Mouse (Mus musculus) neural tube, embryonic 14.5 days (tissue): Measurements from ENCODE around the gene Rnf214. TPM values are rescaled to one million over a fixed set of nuclear protein-coding genes. Genes with fewer than 3 reads are reported as not detected.

Experiments used
- ATAC-seq: fragments of 200-750 bp; cut with Nextera tagmentation; 2 replicates; pipeline ENCODE4 v1.8.0; 2017; ENCODE audit warnings: low read depth, mild to moderate bottlenecking, moderate TSS enrichment, moderate library complexity
- H3K27ac ChIP-seq: fragments of 300-500 bp; sonication (generic); 2 replicates; pipeline ENCODE4 v1.5.1; 2014; ENCODE audit warnings: low read depth, mild to moderate bottlenecking, control low read depth, low read length, moderate library complexity, mixed read lengths
- H3K27me3 ChIP-seq: fragments of 300-500 bp; sonication (generic); 2 replicates; pipeline ENCODE4 v1.6.1; 2014; ENCODE audit warnings: low read length; ENCODE audit not compliant: control insufficient read depth, insufficient read depth
- H3K36me3 ChIP-seq: fragments of 300-500 bp; sonication (generic); 2 replicates; pipeline ENCODE4 v1.6.1; 2014; ENCODE audit warnings: low read length, mixed read lengths; ENCODE audit not compliant: control insufficient read depth, insufficient read depth
- H3K4me1 ChIP-seq: fragments of 300-500 bp; sonication (generic); 2 replicates; pipeline ENCODE4 v1.6.1; 2014; ENCODE audit warnings: low read length; ENCODE audit not compliant: control insufficient read depth, insufficient read depth
- H3K4me2 ChIP-seq: fragments of 300-500 bp; sonication (generic); 2 replicates; pipeline ENCODE4 v1.6.1; 2014; ENCODE audit warnings: mild to moderate bottlenecking, low read depth, low read length, control low read depth
- H3K4me3 ChIP-seq: fragments of 300-500 bp; sonication (generic); 2 replicates; pipeline ENCODE4 v1.5.1; 2014; ENCODE audit warnings: low read depth, low read length, control low read depth, mixed read lengths
- H3K9ac ChIP-seq: fragments of 300-500 bp; sonication (generic); replicated peaks from 2 replicates; pipeline ENCODE4 v1.6.1; 2014; ENCODE audit warnings: low read depth, mild to moderate bottlenecking, control low read depth, low read length, mixed read lengths
- H3K9me3 ChIP-seq: fragments of 300-500 bp; sonication (generic); 2 replicates; pipeline ENCODE4 v1.6.1; 2016; ENCODE audit warnings: low read length; ENCODE audit not compliant: control insufficient read depth
- WGBS: fragments of 180-500 bp; shearing (Covaris S2); extraction: QIAGEN DNeasy Blood & Tissue Kit; methylation state at CpG from one replicate; pipeline ENCODE4 v1.1.7; 2014; 5-methylcytosine and 5-hydroxymethylcytosine counted together
- polyA plus RNA-seq: library from polyadenylated mRNA; unstranded; fragments of >200 nt; fragmentation: Nextera tagmentation; extraction: Ambion mirVana; gene quantifications from 2 replicates; pipeline ENCODE4 v1.2.1, GENCODE M21; 2014

Rnf214 gene
- polyA plus RNA-seq, 1 experiment from 2014 or later = 132 TPM

DNA sequence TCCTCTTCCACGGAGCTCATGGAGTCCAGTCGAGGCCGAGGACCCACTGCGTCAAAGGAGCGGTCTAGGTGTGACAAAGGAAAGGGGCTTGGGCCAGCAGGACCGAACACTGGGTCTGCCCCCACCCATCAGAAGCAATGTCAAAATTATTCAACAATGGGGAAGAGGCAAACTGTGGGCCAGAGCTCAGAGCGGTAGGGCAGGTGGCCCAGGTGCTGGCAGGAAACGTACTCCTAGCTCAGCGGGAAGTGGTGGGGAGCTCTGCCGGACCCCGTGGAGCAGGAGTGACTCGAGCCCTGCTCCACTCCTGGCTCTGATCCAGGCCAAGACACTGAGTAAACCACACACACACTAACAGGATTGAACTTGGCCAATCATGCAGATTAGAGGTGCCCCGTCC, 39.0 kb upstream of the Rnf214 start:
- H3K27me3 ChIP-seq = no peaks in the 10 kb centered on the region
- ATAC-seq = no peak
- no peak overlapping the region for H3K9ac ChIP-seq
- no peaks in the 10 kb centered on the region for H3K9me3 ChIP-seq
- no peak overlapping the region for H3K4me3 ChIP-seq
- no peak overlapping the region for H3K4me2 ChIP-seq
- no peak overlapping the region for H3K27ac ChIP-seq
- 87% methylated on average over 13 of the region's 13 CpGs for WGBS
- H3K36me3 ChIP-seq = peaks cover 72% of the 10 kb centered on the region
- no peaks in the 10 kb centered on the region for H3K4me1 ChIP-seq

- Histone ChIP-seq H3K27ac (no peak overlapping the region), H3K36me3 (peaks cover 62% of the 10 kb centered on the region), H3K9ac (no peak overlapping the region), H3K4me2 (no peak overlapping the region), H3K4me1 (no peaks in the 10 kb centered on the region), H3K9me3 (no peaks in the 10 kb centered on the region), H3K27me3 (no peaks in the 10 kb centered on the region), H3K4me3 (no peak overlapping the region)
- 92% methylated on average over 13 of the region's 13 CpGs for WGBS
- no peak for ATAC-seq
These were observed 38.0 kb upstream of the Rnf214 start for GRCm38 (mm10) chr9:45944506-45945400.

DNA sequence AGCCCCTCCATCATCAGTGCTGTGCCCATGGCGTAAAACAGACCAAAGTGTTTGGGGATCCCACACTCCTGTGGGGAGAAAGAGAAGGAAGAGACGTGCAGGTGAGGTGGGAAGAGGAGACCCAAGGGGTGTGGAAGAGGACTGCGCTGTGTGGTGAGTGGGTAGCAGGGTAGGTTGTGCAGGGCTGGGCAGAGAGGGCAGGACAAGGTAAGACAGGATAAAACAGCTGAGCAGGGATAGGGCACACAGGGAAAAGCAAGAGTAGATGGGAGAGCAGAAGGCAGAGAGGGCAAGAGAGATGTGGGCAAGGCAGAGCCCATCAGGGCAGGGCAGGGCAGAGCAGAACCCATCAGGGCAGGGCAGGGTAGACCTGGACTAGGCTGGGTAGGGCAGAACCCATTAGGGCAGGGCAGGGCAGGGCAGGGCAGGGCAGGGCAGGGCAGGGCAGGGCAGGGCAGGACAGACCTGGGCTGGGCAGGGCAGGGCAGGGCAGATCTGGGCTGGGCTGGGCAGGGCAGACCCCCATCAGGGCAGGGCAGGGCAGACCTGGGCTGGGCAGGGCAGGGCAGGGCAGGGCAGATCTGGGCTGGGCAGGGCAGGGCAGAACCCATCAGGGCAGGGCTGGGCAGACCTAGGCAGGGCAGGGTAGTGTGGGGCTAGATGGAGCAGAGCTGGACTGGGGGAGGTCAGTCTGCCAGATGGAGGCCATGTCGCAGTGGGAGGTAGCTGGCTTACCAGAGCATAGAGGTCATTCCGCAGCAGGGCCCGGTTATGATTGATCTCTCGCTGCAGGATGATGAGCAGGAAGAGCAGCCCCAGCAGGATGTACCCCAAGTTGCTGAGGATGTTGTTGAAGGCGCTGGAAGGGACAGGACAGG, 37.2 kb upstream of the Rnf214 start:
- WGBS = 91% methylated on average over 8 of the region's 8 CpGs
- H3K36me3 ChIP-seq = peaks cover 61% of the 10 kb centered on the region
- no peak for ATAC-seq

DNA sequence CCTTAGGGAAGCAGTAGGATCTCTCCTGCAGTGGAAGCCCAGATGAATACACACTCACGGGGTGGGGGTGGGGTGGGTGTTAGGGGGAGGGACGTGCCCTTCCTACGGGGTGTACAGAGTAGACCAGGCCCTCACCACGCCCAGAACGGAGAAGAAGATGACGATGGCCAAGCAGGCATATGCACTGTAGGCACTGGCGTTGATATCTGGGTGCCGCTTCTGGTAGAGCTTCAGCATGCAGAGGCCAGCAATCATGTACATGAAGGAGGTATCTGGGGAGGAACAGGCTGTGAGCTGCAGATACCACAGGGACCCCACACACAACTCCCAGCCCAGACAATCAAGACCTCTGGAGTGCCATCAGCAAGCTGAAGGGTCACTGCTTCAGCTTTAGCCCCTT, 36.2 kb upstream of the Rnf214 start:
- Histone ChIP-seq H3K4me1 (no peaks in the 10 kb centered on the region), H3K9ac (no peak overlapping the region), H3K27me3 (no peaks in the 10 kb centered on the region), H3K9me3 (no peaks in the 10 kb centered on the region), H3K4me3 (no peak overlapping the region), H3K36me3 (peaks cover 66% of the 10 kb centered on the region), H3K27ac (no peak overlapping the region), H3K4me2 (no peak overlapping the region)
- WGBS = 96% methylated on average over 8 of the region's 8 CpGs
- no peak for ATAC-seq

More for the DNA sequence above, 37.2 kb upstream of the Rnf214 start:
- no peak overlapping the region for H3K4me2 ChIP-seq
- H3K9me3 ChIP-seq = no peaks in the 10 kb centered on the region
- H3K4me1 ChIP-seq = no peaks in the 10 kb centered on the region
- no peaks in the 10 kb centered on the region for H3K27me3 ChIP-seq
- no peak overlapping the region for H3K27ac ChIP-seq
- no peak overlapping the region for H3K9ac ChIP-seq
- no peak overlapping the region for H3K4me3 ChIP-seq

GRCm38 (mm10) chr9:45942464-45942863, 35.8 kb upstream of the Rnf214 start:
- Histone ChIP-seq H3K9me3 (no peaks in the 10 kb centered on the region), H3K4me2 (no peak overlapping the region), H3K36me3 (peaks cover 63% of the 10 kb centered on the region), H3K4me1 (no peaks in the 10 kb centered on the region), H3K9ac (no peak overlapping the region), H3K27me3 (no peaks in the 10 kb centered on the region), H3K4me3 (no peak overlapping the region), H3K27ac (no peak overlapping the region)
- ATAC-seq = no peak
- 94% methylated on average over 16 of the region's 16 CpGs for WGBS

GRCm38 (mm10) chr9:45941329-45941888, 34.7 kb upstream of the Rnf214 start:
- WGBS = 54% methylated on average over 18 of the region's 18 CpGs
- no peak overlapping the region for H3K4me2 ChIP-seq
- H3K4me3 ChIP-seq = no peak overlapping the region
- no peak for ATAC-seq
- no peak overlapping the region for H3K27ac ChIP-seq
- no peaks in the 10 kb centered on the region for H3K4me1 ChIP-seq
- no peak overlapping the region for H3K9ac ChIP-seq
- H3K9me3 ChIP-seq = no peaks in the 10 kb centered on the region
- peaks cover 59% of the 10 kb centered on the region for H3K36me3 ChIP-seq
- H3K27me3 ChIP-seq = no peaks in the 10 kb centered on the region

DNA sequence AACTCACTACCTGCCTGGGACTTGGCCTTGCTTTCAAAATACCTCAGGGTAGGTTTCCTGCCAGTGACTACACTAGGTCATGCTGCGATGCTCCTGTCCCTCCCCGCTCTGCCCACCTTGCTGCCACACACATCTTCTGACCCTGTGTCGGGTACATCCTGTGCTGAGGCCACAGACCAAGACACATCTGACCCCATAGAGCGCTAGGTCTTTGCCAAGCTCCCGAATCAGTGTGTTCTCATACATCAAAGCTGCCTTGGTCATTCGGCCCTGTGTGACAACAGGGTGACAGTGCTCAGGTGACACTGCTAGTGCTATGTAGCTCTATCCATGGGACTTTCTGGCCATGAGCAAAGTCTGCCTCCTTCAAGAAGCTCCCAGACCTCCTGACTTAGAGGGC, 33.1 kb upstream of the Rnf214 start:
- WGBS = 96% methylated on average over 6 of the region's 6 CpGs
- no peak for ATAC-seq
- H3K4me3 ChIP-seq = no peak overlapping the region
- no peak overlapping the region for H3K27ac ChIP-seq
- peaks cover 46% of the 10 kb centered on the region for H3K36me3 ChIP-seq
- H3K9me3 ChIP-seq = no peaks in the 10 kb centered on the region
- H3K4me1 ChIP-seq = no peaks in the 10 kb centered on the region
- H3K9ac ChIP-seq = no peak overlapping the region
- no peaks in the 10 kb centered on the region for H3K27me3 ChIP-seq
- no peak overlapping the region for H3K4me2 ChIP-seq

GRCm38 (mm10) chr9:45938952-45939637, 32.4 kb upstream of the Rnf214 start:
- Histone ChIP-seq H3K27me3 (no peaks in the 10 kb centered on the region), H3K4me1 (no peaks in the 10 kb centered on the region), H3K4me2 (no peak overlapping the region), H3K9ac (no peak overlapping the region), H3K4me3 (no peak overlapping the region), H3K36me3 (peaks cover 39% of the 10 kb centered on the region), H3K27ac (no peak overlapping the region), H3K9me3 (no peaks in the 10 kb centered on the region)
- no peak for ATAC-seq
- 89% methylated on average over 15 of the region's 15 CpGs for WGBS
